Mouse (Mus musculus) common myeloid progenitor, adult 5-6 weeks (primary cell): ENCODE results near the gene Txndc12. TPM values are rescaled to one million over a fixed set of nuclear protein-coding genes. Genes with fewer than 3 reads are reported as not detected.

ENCODE experiments used
- total RNA-seq: library from RNA; stranded (forward); fragments of 200-1000, 187-1606 nt; gene quantifications from 2 replicates; pipeline ENCODE4 v1.2.3, GENCODE M21; 2017

Txndc12 gene
- total RNA-seq, 1 experiment from 2014 or later = 55.2 TPM

Other genes with a start within 250 kb of the Txndc12 start
- 28.3 and 36.1 TPM in 2 replicates for gene Cc2d1b, start 214.7 kb upstream of the Txndc12 start, total RNA-seq
- gene 3110021N24Rik, start 115.0 kb upstream of the Txndc12 start, total RNA-seq = not detected in 2 replicates
- 0.64 TPM in 1 of 2 replicates, not detected in the other for gene Zfyve9, start 53.8 kb upstream of the Txndc12 start, total RNA-seq
- gene Btf3l4, start 987 bp upstream of the Txndc12 start, total RNA-seq = 71.3 and 127 TPM in 2 replicates
- gene Kti12, start 13.2 kb downstream of the Txndc12 start, total RNA-seq = 33.8 and 40.1 TPM in 2 replicates
- gene A730015C16Rik, start 14.0 kb downstream of the Txndc12 start, total RNA-seq = 0.73 and 1.9 TPM in 2 replicates
- not detected in 2 replicates for gene Rab3b, start 44.5 kb downstream of the Txndc12 start, total RNA-seq
- 80.3 and 138 TPM in 2 replicates for gene Nrd1, start 166.1 kb downstream of the Txndc12 start, total RNA-seq